Mouse (Mus musculus): ENCODE results near the gene Lgi4. TPM values are rescaled to one million over a fixed set of nuclear protein-coding genes. Genes with fewer than 3 reads are reported as not detected.

Gene Lgi4
- polyA plus RNA-seq, 1 experiment from 2014 or later: 0.19 TPM

DNA sequence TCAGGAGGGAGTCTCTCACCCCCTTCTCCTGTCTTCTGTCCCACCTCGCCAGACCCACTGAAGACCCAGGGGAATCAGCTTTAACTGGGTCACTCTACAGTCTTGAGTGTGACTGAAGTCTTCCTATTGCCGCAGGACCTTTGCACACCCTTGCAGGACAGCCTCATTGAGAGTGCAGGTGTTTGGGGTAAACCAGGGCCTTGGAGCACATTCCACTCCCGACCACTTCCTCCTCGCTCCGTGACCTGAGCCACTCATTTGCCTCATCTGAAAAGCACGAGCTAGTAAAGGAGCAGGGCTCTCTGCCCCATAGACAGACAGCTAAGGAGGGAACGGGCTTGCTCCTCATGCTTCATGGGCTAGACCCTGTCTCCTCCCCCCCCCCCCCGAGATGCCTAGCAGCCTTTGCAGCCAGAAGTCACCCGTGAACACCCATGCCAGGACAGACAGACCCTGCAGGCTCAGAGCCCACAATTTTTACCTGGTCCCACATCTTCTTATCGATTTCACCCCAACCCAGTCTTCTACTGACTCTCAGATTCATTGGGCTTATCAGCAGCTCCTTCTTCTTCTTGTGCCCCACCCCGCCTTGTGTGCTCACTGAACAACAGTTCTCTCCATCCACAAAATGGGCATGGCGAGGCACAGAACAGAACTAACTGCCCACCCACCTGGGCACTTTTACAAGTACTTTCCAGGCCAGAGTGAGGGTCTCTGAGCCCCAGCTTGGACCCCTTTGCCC, 18.7 kb upstream of the Lgi4 start:
- Histone ChIP-seq H3K36me3 (replicated peaks) (no peaks in the 10 kb centered on the region), H3K9ac (no peak overlapping the region), H3K4me3 (no peak overlapping the region), H3K9me3 (no peaks in the 10 kb centered on the region), H3K4me1 (peaks cover 3% of the 10 kb centered on the region; the same call in 1 of the 2 replicates), H3K27ac (no peak overlapping the region), H3K4me2 (no peak overlapping the region), H3K27me3 (replicated peaks) (peaks cover 42% of the 10 kb centered on the region)
- no peak for ATAC-seq (replicated peaks)
- 78% methylated on average over 12 of the region's 12 CpGs for WGBS

GRCm38 (mm10) chr7:31041023-31041407, 18.1 kb upstream of the Lgi4 start:
- Histone ChIP-seq H3K27me3 (replicated peaks) (peaks cover 45% of the 10 kb centered on the region), H3K27ac (no peak overlapping the region), H3K4me3 (no peak overlapping the region), H3K9ac (no peak overlapping the region), H3K4me2 (no peak overlapping the region), H3K9me3 (no peaks in the 10 kb centered on the region), H3K36me3 (replicated peaks) (no peaks in the 10 kb centered on the region), H3K4me1 (peaks cover 3% of the 10 kb centered on the region; the same call in 1 of the 2 replicates)
- WGBS: 40% methylated on average over 8 of the region's 8 CpGs
- ATAC-seq (replicated peaks): no peak

- no peak for ATAC-seq (replicated peaks)
- Histone ChIP-seq H3K36me3 (replicated peaks) (no peaks in the 10 kb centered on the region), H3K27ac (no peak overlapping the region), H3K9ac (no peak overlapping the region), H3K4me2 (peak overlapping the region; percentile 32; the same call in 1 of the 2 replicates), H3K27me3 (replicated peaks) (peaks cover 45% of the 10 kb centered on the region), H3K4me1 (peaks cover 3% of the 10 kb centered on the region; the same call in 1 of the 2 replicates), H3K9me3 (no peaks in the 10 kb centered on the region), H3K4me3 (no peak overlapping the region; the same call in 1 of the 2 replicates)
- WGBS: 5% methylated on average over 28 of the region's 28 CpGs
Observed at GRCm38 (mm10) chr7:31041662-31042315, 17.4 kb upstream of the Lgi4 start.

- H3K27me3 ChIP-seq (replicated peaks): peaks cover 45% of the 10 kb centered on the region
- no peak within 1 kb of the TSS for H3K9ac ChIP-seq
- 37% methylated on average over 10 of the region's 10 CpGs for WGBS
- no peak within 1 kb of the TSS; the same call in 1 of the 2 replicates for H3K4me3 ChIP-seq
- H3K36me3 ChIP-seq (replicated peaks): no peaks in the 10 kb centered on the region
- ATAC-seq (replicated peaks): no peak
- peak within 1 kb of the TSS; percentile 32; the same call in 1 of the 2 replicates for H3K4me2 ChIP-seq
- H3K27ac ChIP-seq: no peak within 1 kb of the TSS
- peaks cover 3% of the 10 kb centered on the region; the same call in 1 of the 2 replicates for H3K4me1 ChIP-seq
- no peaks in the 10 kb centered on the region for H3K9me3 ChIP-seq
Observed at GRCm38 (mm10) chr7:31042431-31042910, 16.7 kb upstream of the Lgi4 start, which contains the start of gene Fxyd5. Fxyd5 (minus strand) TSS chr7:31042481.

DNA sequence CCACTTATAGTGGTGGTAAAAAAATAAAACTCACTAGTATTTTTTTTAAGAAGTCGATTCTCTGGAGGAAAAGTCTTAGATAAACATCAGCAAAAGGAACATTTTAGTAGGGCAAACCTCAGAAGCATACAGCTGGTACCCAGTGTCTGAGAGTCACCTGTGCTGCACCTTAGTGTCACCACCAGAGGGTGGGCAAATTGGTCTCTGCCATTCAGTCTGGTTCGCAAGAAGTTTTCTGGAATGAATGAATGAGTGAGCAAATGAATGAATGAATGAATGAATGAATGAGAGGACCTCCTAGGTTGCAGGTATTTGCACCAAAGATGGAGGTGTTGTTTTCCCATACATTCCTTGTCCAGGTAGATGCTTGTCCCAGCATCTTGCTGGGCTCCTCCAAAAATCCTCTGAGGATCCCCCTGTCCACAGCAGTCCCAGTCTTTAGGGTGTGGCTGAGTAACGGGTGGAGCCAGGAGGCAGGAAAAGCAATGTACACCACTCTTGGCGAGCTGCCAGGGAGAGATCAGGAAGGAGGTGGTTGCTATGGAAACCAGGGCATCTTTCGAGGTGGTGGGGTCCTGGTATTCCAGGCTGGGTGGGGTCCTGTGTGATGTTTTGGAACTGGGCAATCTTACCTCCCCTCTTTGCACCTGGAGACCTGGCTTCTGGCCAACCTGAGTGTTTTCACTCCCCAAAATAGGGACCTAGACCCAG, 9.9 kb upstream of the Lgi4 start:
- peak; percentile 13 for ATAC-seq (replicated peaks)
- peak overlapping the region; percentile 66 for H3K4me2 ChIP-seq
- peak overlapping the region; percentile 74 for H3K27ac ChIP-seq
- H3K9ac ChIP-seq: peak overlapping the region; percentile 51
- H3K27me3 ChIP-seq (replicated peaks): peaks cover 46% of the 10 kb centered on the region
- peaks cover 41% of the 10 kb centered on the region for H3K4me1 ChIP-seq
- H3K4me3 ChIP-seq: peak overlapping the region; percentile 48
- WGBS: 16% methylated on average over 5 of the region's 5 CpGs
- H3K36me3 ChIP-seq (replicated peaks): no peaks in the 10 kb centered on the region
- no peaks in the 10 kb centered on the region for H3K9me3 ChIP-seq

GRCm38 (mm10) chr7:31049846-31050281, 9.3 kb upstream of the Lgi4 start:
- H3K27ac ChIP-seq: peak overlapping the region; percentile 74
- no peaks in the 10 kb centered on the region for H3K36me3 ChIP-seq (replicated peaks)
- peak; percentile 59 for ATAC-seq (replicated peaks)
- WGBS: 4% methylated on average over 12 of the region's 15 CpGs
- peaks cover 41% of the 10 kb centered on the region for H3K4me1 ChIP-seq
- no peaks in the 10 kb centered on the region for H3K9me3 ChIP-seq
- H3K9ac ChIP-seq: peak overlapping the region; percentile 51
- H3K4me2 ChIP-seq: peak overlapping the region; percentile 66
- peaks cover 48% of the 10 kb centered on the region for H3K27me3 ChIP-seq (replicated peaks)
- peak overlapping the region; percentile 48 for H3K4me3 ChIP-seq

- peak overlapping the region; percentile 74 for H3K27ac ChIP-seq
- H3K4me1 ChIP-seq: peaks cover 44% of the 10 kb centered on the region
- H3K4me2 ChIP-seq: peak overlapping the region; percentile 66
- no peaks in the 10 kb centered on the region for H3K9me3 ChIP-seq
- H3K9ac ChIP-seq: peak overlapping the region; percentile 51
- ATAC-seq (replicated peaks): peak; percentile 5; the same call in 1 of the 2 replicates
- peaks cover 42% of the 10 kb centered on the region for H3K27me3 ChIP-seq (replicated peaks)
- WGBS: under 1% methylated on average over 6 of the region's 6 CpGs
- no peaks in the 10 kb centered on the region for H3K36me3 ChIP-seq (replicated peaks)
- H3K4me3 ChIP-seq: peak overlapping the region; percentile 48
Observed at GRCm38 (mm10) chr7:31050487-31050886, 8.7 kb upstream of the Lgi4 start.

- WGBS: 3% methylated on average over 9 of the region's 9 CpGs
- H3K9me3 ChIP-seq: no peaks in the 10 kb centered on the region
- H3K27me3 ChIP-seq (replicated peaks): peaks cover 40% of the 10 kb centered on the region
- H3K27ac ChIP-seq: 0 out of 2 replicates have a peak overlapping the region, but pooled peaks have one; percentile 74
- peaks cover 44% of the 10 kb centered on the region for H3K4me1 ChIP-seq
- peak overlapping the region; percentile 66 for H3K4me2 ChIP-seq
- peak overlapping the region; percentile 51 for H3K9ac ChIP-seq
- H3K4me3 ChIP-seq: peak overlapping the region; percentile 48
- no peaks in the 10 kb centered on the region for H3K36me3 ChIP-seq (replicated peaks)
- ATAC-seq (replicated peaks): peak; percentile 50; the same call in 1 of the 2 replicates
Observed at GRCm38 (mm10) chr7:31050921-31051320, 8.2 kb upstream of the Lgi4 start.

GRCm38 (mm10) chr7:31051321-31052021, 7.7 kb upstream of the Lgi4 start, which contains the start of gene Fxyd7:
Fxyd7 (minus strand) TSS chr7:31051467.
- WGBS: 2% methylated on average over 28 of the region's 28 CpGs
- ATAC-seq (replicated peaks): peak; percentile 65
- H3K36me3 ChIP-seq (replicated peaks): no peaks in the 10 kb centered on the region
- peak within 1 kb of the TSS; percentile 51 for H3K9ac ChIP-seq
- peak within 1 kb of the TSS; percentile 48 for H3K4me3 ChIP-seq
- H3K4me1 ChIP-seq: peaks cover 44% of the 10 kb centered on the region
- H3K4me2 ChIP-seq: peak within 1 kb of the TSS; percentile 66
- H3K27me3 ChIP-seq (replicated peaks): peaks cover 40% of the 10 kb centered on the region
- H3K27ac ChIP-seq: peak within 1 kb of the TSS; percentile 74
- H3K9me3 ChIP-seq: no peaks in the 10 kb centered on the region

DNA sequence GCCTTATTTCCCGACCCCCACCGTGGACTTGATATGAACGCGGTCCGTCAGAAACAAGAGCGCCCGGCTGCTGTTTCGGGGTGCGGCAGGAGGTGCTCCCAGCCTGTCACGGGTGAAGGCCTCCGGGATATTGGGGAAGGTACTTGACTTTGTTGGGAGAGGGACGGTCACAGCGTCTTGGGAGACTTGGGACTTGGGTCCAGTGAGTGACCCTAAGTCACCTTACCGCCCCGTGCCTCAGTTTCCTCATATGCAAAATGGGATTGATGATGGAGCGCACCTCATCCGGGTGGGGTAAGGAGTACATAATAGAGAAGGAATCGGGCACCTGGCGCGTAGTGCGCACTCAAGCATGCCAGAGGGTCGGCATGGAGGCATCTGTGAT, 6.9 kb upstream of the Lgi4 start:
- WGBS: 2% methylated on average over 22 of the region's 22 CpGs
- H3K4me1 ChIP-seq: peaks cover 44% of the 10 kb centered on the region
- H3K27ac ChIP-seq: no peak overlapping the region
- no peaks in the 10 kb centered on the region for H3K9me3 ChIP-seq
- no peak overlapping the region for H3K9ac ChIP-seq
- peaks cover 40% of the 10 kb centered on the region for H3K27me3 ChIP-seq (replicated peaks)
- H3K4me2 ChIP-seq: peak overlapping the region; percentile 66
- ATAC-seq (replicated peaks): no peak
- no peaks in the 10 kb centered on the region for H3K36me3 ChIP-seq (replicated peaks)
- peak overlapping the region; percentile 48 for H3K4me3 ChIP-seq

DNA sequence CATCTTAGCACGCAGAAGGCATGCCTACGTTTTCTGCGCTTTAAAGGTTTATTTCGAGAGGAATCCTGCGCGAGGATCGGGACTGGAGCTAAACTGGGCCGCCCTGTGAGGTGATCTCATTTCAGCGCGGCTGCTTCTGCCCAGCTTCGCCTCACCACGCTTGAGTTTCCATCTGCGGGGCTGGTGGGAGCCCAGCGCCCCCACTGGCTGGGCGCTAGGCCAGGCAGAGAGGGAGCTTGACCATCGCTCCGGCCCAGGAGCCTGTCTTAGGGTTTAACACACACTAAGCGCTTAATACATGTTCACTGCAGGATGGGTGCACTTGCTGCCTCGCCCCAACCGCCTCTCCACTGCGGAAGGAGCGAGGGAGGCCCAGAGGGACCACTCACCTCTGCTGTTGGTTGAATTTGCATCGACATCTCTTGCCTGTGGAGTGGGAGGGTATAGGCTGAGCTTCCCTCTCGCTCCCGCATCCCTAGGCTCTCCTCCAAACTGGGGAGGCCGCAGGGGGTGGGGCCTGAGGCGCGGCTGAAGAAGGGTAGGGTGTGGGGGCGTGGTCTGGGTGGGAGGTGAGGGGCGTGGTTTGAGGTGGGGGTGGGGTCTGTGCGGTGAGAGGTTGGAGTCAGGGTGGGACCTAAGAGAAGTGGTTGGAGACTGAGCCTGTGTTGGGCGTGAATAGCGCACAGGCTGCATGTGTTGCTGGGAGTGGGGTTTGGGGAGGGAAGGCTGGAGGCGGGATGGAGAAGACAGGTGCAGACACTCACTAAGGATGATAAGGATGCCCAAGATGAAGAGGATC, 6.3 kb upstream of the Lgi4 start:
- Histone ChIP-seq H3K9me3 (no peaks in the 10 kb centered on the region), H3K27ac (no peak overlapping the region), H3K9ac (no peak overlapping the region), H3K36me3 (replicated peaks) (no peaks in the 10 kb centered on the region), H3K27me3 (replicated peaks) (peaks cover 40% of the 10 kb centered on the region), H3K4me2 (peak overlapping the region; percentile 66), H3K4me1 (peaks cover 44% of the 10 kb centered on the region), H3K4me3 (peak overlapping the region; percentile 48)
- 2% methylated on average over 34 of the region's 34 CpGs for WGBS
- ATAC-seq (replicated peaks): peak; percentile 5; the same call in 1 of the 2 replicates

Data from midbrain, embryonic 15.5 days (tissue).